Mouse (Mus musculus) kidney, postnatal 14 days (tissue): ENCODE measurements around the gene Armc2.

Source experiments
- DNase-seq: peaks from one replicate; pipeline ENCODE4 v3.0.0; 2022; ENCODE audit warnings: mixed read lengths

The Armc2 gene

GRCm38 (mm10) chr10:42010761-42011435 is 7.3 kb downstream of the Armc2 start:
- DNase-seq = no peak

GRCm38 (mm10) chr10:42005259-42005658 is 13.0 kb downstream of the Armc2 start:
- no peak for DNase-seq

- DNase-seq = no peak
These were observed 13.6 kb downstream of the Armc2 start for GRCm38 (mm10) chr10:42004690-42005089.

- no peak for DNase-seq
These were observed 14.2 kb downstream of the Armc2 start for GRCm38 (mm10) chr10:42004056-42004455.

GRCm38 (mm10) chr10:42003576-42003975 is 14.7 kb downstream of the Armc2 start:
- no peak for DNase-seq

- DNase-seq = no peak
These were observed 15.8 kb downstream of the Armc2 start for GRCm38 (mm10) chr10:42002436-42002835.

- no peak for DNase-seq
These were observed 17.0 kb downstream of the Armc2 start for GRCm38 (mm10) chr10:42001260-42001659.

GRCm38 (mm10) chr10:41997691-41998178 is 20.5 kb downstream of the Armc2 start:
- DNase-seq = peak; percentile 86

GRCm38 (mm10) chr10:41996157-41996556 is 22.1 kb downstream of the Armc2 start:
- DNase-seq = no peak

- no peak for DNase-seq
These were observed 23.2 kb downstream of the Armc2 start for GRCm38 (mm10) chr10:41995051-41995450.

- DNase-seq = no peak
These were observed 23.7 kb downstream of the Armc2 start for GRCm38 (mm10) chr10:41994578-41994977.

GRCm38 (mm10) chr10:41992059-41992440 is 26.2 kb downstream of the Armc2 start:
- DNase-seq = peak; percentile 72

GRCm38 (mm10) chr10:41991364-41992058 is 26.7 kb downstream of the Armc2 start:
- DNase-seq = peak; percentile 37

- DNase-seq = no peak
These were observed 27.3 kb downstream of the Armc2 start for GRCm38 (mm10) chr10:41990896-41991295.

- no peak for DNase-seq
These were observed 29.3 kb downstream of the Armc2 start for GRCm38 (mm10) chr10:41988930-41989329.

GRCm38 (mm10) chr10:41986126-41986525 is 32.1 kb downstream of the Armc2 start:
- no peak for DNase-seq

- no peak for DNase-seq
These were observed 34.0 kb downstream of the Armc2 start for GRCm38 (mm10) chr10:41984221-41984620.

GRCm38 (mm10) chr10:41982821-41983220 is 35.4 kb downstream of the Armc2 start:
- peak; percentile 43 for DNase-seq

GRCm38 (mm10) chr10:41980772-41981383 is 37.4 kb downstream of the Armc2 start:
- peak; percentile 90 for DNase-seq

- DNase-seq = no peak
These were observed 39.6 kb downstream of the Armc2 start for GRCm38 (mm10) chr10:41978403-41979234.

GRCm38 (mm10) chr10:41972676-41973075 is 45.6 kb downstream of the Armc2 start:
- no peak for DNase-seq

- no peak for DNase-seq
These were observed 50.2 kb downstream of the Armc2 start for GRCm38 (mm10) chr10:41967915-41968635.
